Mouse (Mus musculus) kidney, postnatal 25 days (tissue): ENCODE results near the gene Aplp2.

Experiments
- DNase-seq, 2 experiments: peaks; one replicate each; pipeline ENCODE4 v3.0.0; 2021; ENCODE audit warnings: mixed read lengths in 2 of 2

Aplp2 gene

GRCm38 (mm10) chr9:31120533-31120915, 91.1 kb downstream of the Aplp2 start:
- no peak for DNase-seq

- DNase-seq, result no peak
Measured at GRCm38 (mm10) chr9:31119882-31120532, 91.6 kb downstream of the Aplp2 start.

- DNase-seq, result no peak
Measured at GRCm38 (mm10) chr9:31119405-31119804, 92.2 kb downstream of the Aplp2 start.

GRCm38 (mm10) chr9:31118520-31119298, 92.9 kb downstream of the Aplp2 start:
- DNase-seq, result no peak

- no peak for DNase-seq
Measured at GRCm38 (mm10) chr9:31117488-31117887, 94.1 kb downstream of the Aplp2 start.

- no peak for DNase-seq
Measured at GRCm38 (mm10) chr9:31117088-31117487, 94.5 kb downstream of the Aplp2 start.

- DNase-seq, result no peak
Measured at GRCm38 (mm10) chr9:31115586-31115985, 96.0 kb downstream of the Aplp2 start.

GRCm38 (mm10) chr9:31108464-31108863, 103.2 kb downstream of the Aplp2 start:
- DNase-seq, result peak in 1 of 2 experiments; percentile 30
